Mouse (Mus musculus) heart, embryonic 15.5 days (tissue): ENCODE data around the gene Fam166a. TPM values are rescaled to one million over a fixed set of nuclear protein-coding genes. Genes with fewer than 3 reads are reported as not detected.

Experiments
- ATAC-seq: fragments of 200-750 bp; cut with Nextera tagmentation; replicated peaks from 2 replicates; pipeline ENCODE4 v1.8.0; 2017; ENCODE audit warnings: low read depth, moderate TSS enrichment; ENCODE audit not compliant: insufficient number of reproducible peaks, insufficient read depth, low FRiP score
- H3K27ac ChIP-seq: fragments of 300-500 bp; sonication (generic); 2 replicates; pipeline ENCODE4 v1.5.1; 2015; ENCODE audit warnings: mild to moderate bottlenecking, inconsistent platforms
- H3K27me3 ChIP-seq: fragments of 300-500 bp; sonication (generic); 2 replicates; pipeline ENCODE4 v1.6.1; 2015; ENCODE audit warnings: inconsistent platforms
- H3K36me3 ChIP-seq: fragments of 300-500 bp; sonication (generic); 2 replicates; pipeline ENCODE4 v1.6.1; 2015; ENCODE audit warnings: mild to moderate bottlenecking, inconsistent platforms
- H3K4me1 ChIP-seq: fragments of 300-500 bp; sonication (generic); replicated peaks from 2 replicates; pipeline ENCODE4 v1.6.1; 2015; ENCODE audit warnings: inconsistent platforms
- H3K4me2 ChIP-seq: fragments of 300-500 bp; sonication (generic); 2 replicates; pipeline ENCODE4 v1.6.1; 2015; ENCODE audit warnings: inconsistent platforms, mild to moderate bottlenecking, moderate library complexity
- H3K4me3 ChIP-seq: fragments of 300-500 bp; sonication (generic); 2 replicates; pipeline ENCODE4 v1.5.1; 2015; ENCODE audit warnings: mild to moderate bottlenecking, inconsistent platforms
- H3K9ac ChIP-seq: fragments of 300-500 bp; sonication (generic); 2 replicates; pipeline ENCODE4 v1.6.1; 2015; ENCODE audit warnings: mild to moderate bottlenecking, inconsistent platforms
- H3K9me3 ChIP-seq: fragments of 300-500 bp; sonication (generic); replicated peaks from 2 replicates; pipeline ENCODE4 v1.6.1; 2016; ENCODE audit warnings: inconsistent platforms
- WGBS: fragments of 180-500 bp; shearing (Covaris S2); methylation state at CpG from one replicate; pipeline ENCODE4 v1.1.7; 2015; ENCODE audit warnings: mixed read lengths; 5-methylcytosine and 5-hydroxymethylcytosine counted together
- polyA plus RNA-seq: library from polyadenylated mRNA; unstranded; fragments of >200 nt; fragmentation: Nextera tagmentation; extraction: Ambion mirVana; gene quantifications from 2 replicates; pipeline ENCODE4 v1.2.1, GENCODE M21; 2015

Gene Fam166a
- polyA plus RNA-seq, 1 experiment from 2014 or later: 0.57 TPM

DNA sequence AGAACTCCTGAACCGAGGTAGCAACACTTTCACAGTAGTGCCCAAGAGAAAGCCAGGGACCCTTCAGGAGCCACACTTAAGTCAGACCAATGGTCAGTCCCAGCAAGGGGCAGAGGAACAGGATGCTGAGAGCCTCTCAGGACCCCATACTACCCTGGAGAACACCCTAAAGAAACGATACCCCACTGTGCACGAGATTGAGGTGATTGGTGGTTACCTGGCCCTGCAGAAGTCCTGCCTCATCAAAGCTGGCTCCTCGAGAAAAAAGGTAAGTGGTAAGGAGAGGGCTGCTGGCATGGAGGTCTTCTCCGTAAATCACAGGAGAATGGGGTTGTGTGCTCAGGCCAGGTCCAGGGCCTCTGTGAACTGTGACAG, 45.7 kb downstream of the Fam166a start:
- Histone ChIP-seq H3K27ac (no peak overlapping the region), H3K9me3 (no peaks in the 10 kb centered on the region), H3K9ac (peak overlapping the region; percentile 67; the same call in 1 of the 2 replicates), H3K27me3 (peaks cover 15% of the 10 kb centered on the region), H3K4me3 (no peak overlapping the region), H3K4me2 (peak overlapping the region; percentile 100), H3K36me3 (peaks cover 1% of the 10 kb centered on the region; the same call in 1 of the 2 replicates), H3K4me1 (peaks cover 50% of the 10 kb centered on the region)
- 75% methylated on average over 5 of the region's 5 CpGs for WGBS
- ATAC-seq: no peak

DNA sequence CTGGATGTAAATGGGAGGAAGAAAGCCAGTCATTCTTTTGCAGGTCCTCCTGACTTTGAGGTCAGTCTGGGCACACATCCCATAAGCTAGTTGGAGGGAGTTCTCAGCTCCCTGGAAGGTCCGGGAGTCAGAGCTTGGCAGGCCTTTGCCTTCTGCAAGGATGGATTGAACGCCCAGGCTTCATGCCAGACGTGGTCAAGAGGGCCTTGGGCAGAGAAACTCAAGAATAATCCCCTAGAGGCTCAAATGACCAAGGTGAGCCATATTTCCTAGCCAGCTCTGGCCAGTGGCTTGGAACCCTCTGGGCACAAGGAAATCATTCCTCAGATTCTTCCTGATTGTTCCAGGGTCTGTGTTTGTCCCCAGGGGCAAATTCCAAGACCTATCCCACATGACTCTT, 46.3 kb downstream of the Fam166a start:
- Histone ChIP-seq H3K36me3 (peaks cover 7% of the 10 kb centered on the region; the same call in 1 of the 2 replicates), H3K4me2 (no peak overlapping the region), H3K4me1 (peaks cover 50% of the 10 kb centered on the region), H3K4me3 (no peak overlapping the region), H3K9ac (no peak overlapping the region), H3K9me3 (no peaks in the 10 kb centered on the region), H3K27ac (no peak overlapping the region), H3K27me3 (peaks cover 15% of the 10 kb centered on the region)
- WGBS: 63% methylated on average over 3 of the region's 3 CpGs
- no peak for ATAC-seq

DNA sequence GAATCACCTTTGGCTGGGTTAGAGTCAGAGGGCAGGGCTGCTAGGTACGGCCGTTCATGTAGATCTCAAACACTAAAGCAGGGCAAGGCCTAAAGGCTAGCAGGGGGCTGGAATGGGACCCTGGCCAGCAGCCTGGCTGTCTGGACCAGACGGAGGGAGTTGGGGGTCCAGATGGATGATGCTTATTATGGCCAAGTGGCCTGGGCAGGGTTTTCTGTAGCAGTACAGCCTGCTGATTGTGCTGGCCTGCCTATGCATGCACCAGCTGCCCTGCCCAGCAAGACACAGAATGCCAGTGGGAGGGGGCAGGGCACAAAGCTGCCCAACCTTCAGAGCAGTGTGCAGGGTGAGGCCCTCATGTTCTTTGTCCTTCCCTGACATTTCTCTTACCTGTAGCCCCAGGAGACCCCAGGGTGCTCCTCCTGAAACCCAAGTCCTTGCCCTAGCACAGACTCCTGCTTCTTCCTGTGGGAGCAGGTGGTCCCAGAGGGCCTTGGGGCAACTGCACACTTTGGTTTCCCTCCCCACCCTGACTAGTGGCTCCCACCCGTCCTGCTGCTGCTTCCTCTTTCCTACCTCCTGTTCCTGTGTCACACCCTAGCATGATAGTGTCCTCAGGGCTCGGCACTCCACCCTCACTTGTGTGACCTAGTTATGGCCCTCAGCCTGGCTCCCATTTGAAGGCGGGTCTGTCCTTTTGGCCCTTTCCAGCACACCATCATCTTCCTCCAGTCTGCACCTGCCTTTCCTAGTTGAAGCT, 47.5 kb downstream of the Fam166a start:
- no peak overlapping the region for H3K9ac ChIP-seq
- ATAC-seq: no peak
- H3K27ac ChIP-seq: no peak overlapping the region

DNA sequence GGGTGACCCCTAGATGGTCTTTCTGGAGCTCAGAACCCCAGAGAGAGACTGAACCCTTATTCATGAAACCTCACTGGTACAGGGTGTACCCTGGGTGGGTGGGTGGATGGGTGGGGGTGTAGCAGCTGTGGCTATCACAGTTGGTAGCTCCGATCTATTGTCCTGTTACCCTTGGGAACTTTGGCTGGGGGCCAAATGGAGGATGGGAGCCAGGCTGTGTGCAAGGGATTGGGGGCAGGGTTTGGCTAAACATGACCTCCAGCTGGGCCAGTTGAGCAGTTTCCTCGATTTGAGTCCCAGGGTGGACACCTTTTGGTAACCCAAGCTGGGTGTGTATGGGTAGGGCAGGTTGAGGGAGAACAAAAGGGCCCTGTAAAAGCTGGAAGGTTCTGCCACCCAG, 48.2 kb downstream of the Fam166a start:
- H3K36me3 ChIP-seq: peaks cover 16% of the 10 kb centered on the region; the same call in 1 of the 2 replicates
- no peaks in the 10 kb centered on the region for H3K9me3 ChIP-seq
- H3K9ac ChIP-seq: no peak overlapping the region
- 0 out of 2 replicates have a peak overlapping the region, but pooled peaks have one; percentile 31 for H3K4me2 ChIP-seq
- WGBS: 26% methylated on average over 2 of the region's 2 CpGs
- peaks cover 61% of the 10 kb centered on the region for H3K4me1 ChIP-seq
- no peak overlapping the region for H3K4me3 ChIP-seq
- H3K27me3 ChIP-seq: peaks cover 15% of the 10 kb centered on the region
- H3K27ac ChIP-seq: no peak overlapping the region
- ATAC-seq: no peak

More for the DNA sequence above, 47.5 kb downstream of the Fam166a start:
- Histone ChIP-seq H3K4me2 (peak overlapping the region; percentile 31), H3K4me1 (peaks cover 55% of the 10 kb centered on the region), H3K36me3 (peaks cover 16% of the 10 kb centered on the region; the same call in 1 of the 2 replicates), H3K9me3 (no peaks in the 10 kb centered on the region), H3K27me3 (peaks cover 15% of the 10 kb centered on the region), H3K4me3 (no peak overlapping the region)
- WGBS: 56% methylated on average over 6 of the region's 6 CpGs

DNA sequence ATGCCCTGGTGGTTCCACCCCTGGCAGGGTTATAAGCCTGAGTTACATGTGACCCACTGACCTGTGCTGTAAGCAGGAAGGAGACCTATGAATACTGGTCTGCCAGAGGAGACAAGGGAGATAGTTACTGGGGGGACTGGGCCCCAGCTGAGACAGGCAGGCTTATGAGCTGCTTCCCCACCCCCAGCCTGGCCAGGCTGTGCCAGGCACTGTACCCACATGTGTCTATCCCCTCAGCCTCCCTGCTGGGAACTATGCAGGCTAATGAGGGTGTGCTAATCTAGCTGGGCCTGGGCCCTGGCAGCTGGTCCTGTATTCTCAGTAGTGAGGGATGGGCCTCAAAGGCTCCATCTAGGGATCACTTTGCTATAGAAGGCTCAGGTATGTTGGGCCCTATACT, 48.7 kb downstream of the Fam166a start:
- H3K9me3 ChIP-seq: no peaks in the 10 kb centered on the region
- H3K36me3 ChIP-seq: peaks cover 16% of the 10 kb centered on the region; the same call in 1 of the 2 replicates
- ATAC-seq: no peak
- H3K27ac ChIP-seq: no peak overlapping the region
- H3K4me3 ChIP-seq: no peak overlapping the region
- no peak overlapping the region for H3K4me2 ChIP-seq
- peak overlapping the region; percentile 11; the same call in 1 of the 2 replicates for H3K9ac ChIP-seq
- peaks cover 15% of the 10 kb centered on the region for H3K27me3 ChIP-seq
- H3K4me1 ChIP-seq: peaks cover 58% of the 10 kb centered on the region

DNA sequence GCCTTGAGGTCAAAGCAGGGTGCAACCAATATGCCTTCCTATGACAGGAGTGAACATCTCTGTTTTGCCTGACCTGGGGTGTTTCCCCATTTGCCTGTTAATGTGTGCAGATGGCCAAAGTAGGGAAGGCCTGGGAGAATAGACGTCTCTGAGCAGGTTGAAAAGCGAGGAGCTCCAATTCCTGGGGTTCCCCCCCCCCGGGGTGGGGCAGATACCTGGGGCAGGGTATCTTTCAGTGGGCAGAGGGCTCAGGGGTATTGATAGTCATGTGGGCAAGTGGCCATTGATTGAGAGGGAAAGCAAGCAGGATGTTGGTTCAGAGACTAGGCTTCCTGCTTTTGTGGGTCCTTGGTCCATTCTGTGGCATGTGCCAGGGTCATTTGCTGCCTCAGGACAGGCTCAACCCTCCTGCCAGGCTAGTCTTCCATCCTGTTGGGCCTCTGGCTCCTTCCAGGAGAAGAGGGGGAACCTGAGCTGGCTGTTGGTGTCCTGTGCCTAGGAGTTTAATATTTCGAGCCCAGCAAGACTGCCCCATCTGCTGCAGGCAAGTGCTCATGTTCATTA, 49.3 kb downstream of the Fam166a start:
- H3K4me3 ChIP-seq: no peak overlapping the region

More for the DNA sequence above, 49.3 kb downstream of the Fam166a start:
- ATAC-seq: no peak
- no peak overlapping the region for H3K27ac ChIP-seq
- H3K27me3 ChIP-seq: peaks cover 15% of the 10 kb centered on the region
- H3K9me3 ChIP-seq: no peaks in the 10 kb centered on the region
- H3K9ac ChIP-seq: peak overlapping the region; percentile 11; the same call in 1 of the 2 replicates
- peaks cover 16% of the 10 kb centered on the region; the same call in 1 of the 2 replicates for H3K36me3 ChIP-seq
- H3K4me1 ChIP-seq: peaks cover 57% of the 10 kb centered on the region
- H3K4me2 ChIP-seq: no peak overlapping the region
- 74% methylated on average over 4 of the region's 4 CpGs for WGBS

Other genes starting within 250 kb of the Fam166a start
- gene Mrpl41, start 243.6 kb upstream of the Fam166a start, polyA plus RNA-seq: 114 and 130 TPM in 2 replicates
- 10.3 and 11.3 TPM in 2 replicates for gene Pnpla7, start 242.7 kb upstream of the Fam166a start, polyA plus RNA-seq
- 55.9 and 68.2 TPM in 2 replicates for gene Nsmf, start 164.4 kb upstream of the Fam166a start, polyA plus RNA-seq
- gene Entpd8, start 138.4 kb upstream of the Fam166a start, polyA plus RNA-seq: not detected in 2 replicates
- gene Noxa1, start 123.6 kb upstream of the Fam166a start, polyA plus RNA-seq: 0.15 and 0.16 TPM in 2 replicates
- gene Nrarp, start 38.0 kb upstream of the Fam166a start, polyA plus RNA-seq: 17.3 and 19.0 TPM in 2 replicates
- gene Tor4a, start 21.9 kb upstream of the Fam166a start, polyA plus RNA-seq: 5.8 and 10.3 TPM in 2 replicates
- gene Nelfb, start 7.3 kb upstream of the Fam166a start, polyA plus RNA-seq: 62.7 and 79.5 TPM in 2 replicates
- not detected in 2 replicates for gene Stpg3, start 4.1 kb upstream of the Fam166a start, polyA plus RNA-seq
- 358 and 463 TPM in 2 replicates for gene Tubb4b, start 6.0 kb downstream of the Fam166a start, polyA plus RNA-seq
- gene Slc34a3, start 15.6 kb downstream of the Fam166a start, polyA plus RNA-seq: not detected in 2 replicates
- not detected in 2 replicates for gene Rnf224, start 18.0 kb downstream of the Fam166a start, polyA plus RNA-seq
- gene Rnf208, start 23.5 kb downstream of the Fam166a start, polyA plus RNA-seq: 4.3 and 6.0 TPM in 2 replicates
- 0.30 TPM in 2 replicates for gene Cysrt1, start 23.7 kb downstream of the Fam166a start, polyA plus RNA-seq
- 2.3 and 3.3 TPM in 2 replicates for gene AL732309.1, start 28.1 kb downstream of the Fam166a start, polyA plus RNA-seq
- 17.6 and 18.2 TPM in 2 replicates for gene Tmem203, start 36.7 kb downstream of the Fam166a start, polyA plus RNA-seq
- 3.6 and 5.2 TPM in 2 replicates for gene Tprn, start 43.9 kb downstream of the Fam166a start, polyA plus RNA-seq
- 137 and 152 TPM in 2 replicates for gene Ssna1, start 53.7 kb downstream of the Fam166a start, polyA plus RNA-seq
- 67.5 and 92.0 TPM in 2 replicates for gene Anapc2, start 53.7 kb downstream of the Fam166a start, polyA plus RNA-seq
- not detected in 2 replicates for gene Tmem210, start 69.4 kb downstream of the Fam166a start, polyA plus RNA-seq
- 0.28 and 0.89 TPM in 2 replicates for gene Lrrc26, start 71.2 kb downstream of the Fam166a start, polyA plus RNA-seq
- 0.25 and 0.28 TPM in 2 replicates for gene Grin1, start 100.4 kb downstream of the Fam166a start, polyA plus RNA-seq
- gene Man1b1, start 113.6 kb downstream of the Fam166a start, polyA plus RNA-seq: 30.2 and 31.1 TPM in 2 replicates
- 9.5 and 12.5 TPM in 2 replicates for gene Dpp7, start 137.6 kb downstream of the Fam166a start, polyA plus RNA-seq
- gene Uap1l1, start 146.9 kb downstream of the Fam166a start, polyA plus RNA-seq: 13.9 and 16.0 TPM in 2 replicates
- gene Sapcd2, start 153.6 kb downstream of the Fam166a start, polyA plus RNA-seq: 15.4 and 25.5 TPM in 2 replicates
- gene Entpd2, start 177.1 kb downstream of the Fam166a start, polyA plus RNA-seq: 1.8 and 4.6 TPM in 2 replicates
- gene Npdc1, start 180.6 kb downstream of the Fam166a start, polyA plus RNA-seq: 28.8 and 41.6 TPM in 2 replicates
- 0.08 and 0.15 TPM in 2 replicates for gene Fut7, start 204.5 kb downstream of the Fam166a start, polyA plus RNA-seq
- 3.5 and 5.6 TPM in 2 replicates for gene Abca2, start 210.0 kb downstream of the Fam166a start, polyA plus RNA-seq
- 6.1 and 9.6 TPM in 2 replicates for gene Clic3, start 238.1 kb downstream of the Fam166a start, polyA plus RNA-seq
- 31.1 and 38.0 TPM in 2 replicates for gene Paxx, start 242.3 kb downstream of the Fam166a start, polyA plus RNA-seq